Mouse (Mus musculus): ENCODE measurements around the gene Mcrip1.

DNA sequence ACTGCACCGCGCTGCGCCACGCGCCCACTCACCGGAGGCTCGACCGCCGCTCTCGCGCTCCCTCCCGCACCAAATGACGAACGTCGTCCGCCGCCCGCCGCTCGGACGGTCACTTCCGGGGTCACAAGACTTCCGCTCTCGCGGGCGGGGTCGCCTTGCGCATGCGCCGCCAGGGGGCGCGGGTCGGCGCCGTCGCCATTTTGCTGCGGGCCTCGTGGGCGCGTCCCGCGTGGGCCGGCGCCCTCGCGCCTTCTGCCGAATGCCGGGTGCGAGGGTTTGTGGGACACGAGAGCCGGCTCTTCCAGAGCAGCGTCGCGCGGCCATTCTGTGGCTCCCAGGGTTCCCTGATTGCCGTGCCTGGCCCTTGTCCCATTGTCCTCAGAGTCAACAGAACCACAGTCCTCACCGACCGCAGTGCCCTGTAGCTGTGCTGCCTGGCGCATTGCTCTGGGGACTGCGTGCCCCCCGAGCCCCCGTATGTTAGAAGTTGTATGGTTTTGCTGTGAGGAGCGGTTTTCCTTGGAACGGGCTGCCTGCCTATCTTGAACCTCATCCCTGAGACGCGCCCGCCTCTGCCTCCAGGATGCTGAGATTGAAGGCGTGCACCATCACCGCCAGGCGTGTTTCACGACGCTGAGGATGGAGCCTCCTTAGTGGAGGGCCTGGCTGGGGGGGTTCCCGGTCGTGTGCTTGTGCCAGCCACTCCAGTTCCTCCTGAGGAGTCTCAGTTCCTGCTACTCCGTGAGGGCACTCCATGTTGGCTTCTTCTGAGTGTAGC lies 32.2 kb upstream of the Mcrip1 start, which contains the start of gene Arhgdia:
- no peak for TF ChIP-seq GATA1 (IDR thresholded peaks at IDR 0.05; ENCODE audit: low read length)
- no peak for TF ChIP-seq TAL1 (IDR thresholded peaks at IDR 0.05; ENCODE audit: low read length)

Data from erythroblast, embryonic 14.5 days (primary cell).